Mouse (Mus musculus): ENCODE data around the gene Cacna2d2.

GRCm38 (mm10) chr9:107384396-107384795 is 15.0 kb upstream of the Cacna2d2 start:
- TF ChIP-seq MYOD1 (IDR thresholded peaks at IDR 0.05; ENCODE audit: control insufficient read depth, insufficient read length, low read depth) (no peak), CTCF (IDR thresholded peaks at IDR 0.05; ENCODE audit: control insufficient read depth, insufficient read depth, insufficient read length) (no peak)
